ENCODE assay signal across 25 mouse cellular contexts in the genomic region with DNA sequence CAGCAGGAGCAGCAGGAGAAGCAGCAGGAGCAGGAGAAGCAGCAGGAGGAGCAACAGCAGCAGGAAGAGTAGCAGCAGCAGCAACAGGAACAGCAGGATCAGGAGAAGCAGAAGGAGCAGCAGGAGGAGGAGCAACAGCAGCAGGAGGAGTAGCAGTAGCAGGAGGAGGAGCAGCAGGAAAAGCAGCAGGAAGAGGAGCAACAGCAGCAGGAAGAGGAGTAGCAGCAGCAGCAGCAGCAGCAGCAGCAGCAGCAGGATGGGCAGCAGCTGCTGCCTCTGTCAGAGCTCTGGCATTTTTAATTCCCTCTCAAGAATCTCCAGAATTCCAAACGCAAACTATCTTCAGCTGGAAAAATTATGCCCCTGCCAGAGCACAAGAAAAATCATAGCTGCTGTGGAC.
DNase-seq lines count a peak whose midpoint lies in the region; ATAC-seq lines count a peak whose summit lies in the region.
"Had no signal": no experiment of that assay in that cellular context is flagged by ENCODE, and none has a peak within 500 bp of the region (broad histone marks: within the 10 kb centered on the region; RNA-seq: fewer than 3 reads in every experiment).

No protein-coding gene starts in this region.

- no peak for DNase-seq in hindbrain, embryonic 10.5 days (ENCODE audit: low spot score)
- no peak for DNase-seq in hindbrain, embryonic 14.5 days (ENCODE audit: low spot score)
- DNase-seq in lung, postnatal 10 days = peak; percentile 19
- no peak for DNase-seq in lung, adult 18-20 months
- DNase-seq in limb, embryonic 10.5 days (ENCODE audit: low spot score) = no peak
- DNase-seq in adrenal gland, postnatal 25 days = no peak
- DNase-seq: adrenal gland, postnatal 14 days; cerebellum, adult 8-10 months; gastrocnemius, postnatal 10 days; heart, adult 18-20 months; kidney, adult 11 months; left cerebral cortex, postnatal 4 days; liver, postnatal 0 days; retina, postnatal 1 day; right cerebral cortex, postnatal 25 days; spleen, adult 18-20 months; thymus, postnatal 14 days had no signal

- H3K9me3 ChIP-seq in hindbrain, embryonic 10.5 days = no peaks in the 10 kb centered on the region; the same call in 1 of the 2 replicates
- H3K9me3 ChIP-seq in hindbrain, embryonic 14.5 days (ENCODE audit: control insufficient read depth, low read length) = no peaks in the 10 kb centered on the region
- H3K9me3 ChIP-seq in limb, embryonic 10.5 days (replicated peaks) = no peaks in the 10 kb centered on the region
- H3K9me3 ChIP-seq: heart, embryonic 12.5 days; hindbrain, embryonic 12.5 days; neural tube, embryonic 13.5 days had no signal

- H3K9ac ChIP-seq in hindbrain, embryonic 14.5 days = no peak overlapping the region
- H3K9ac ChIP-seq: heart, embryonic 12.5 days; hindbrain, embryonic 12.5 days; liver, postnatal 0 days; neural tube, embryonic 13.5 days had no signal

- ATAC-seq in hindbrain, embryonic 14.5 days (ENCODE audit: low FRiP score) = no peak
- ATAC-seq in erythroid progenitor cell, adult 5-6 weeks (replicated peaks; ENCODE audit: low FRiP score, poor library complexity, severe bottlenecking) = no peak
- ATAC-seq: forebrain, embryonic 14.5 days; liver, postnatal 0 days; midbrain, embryonic 16.5 days had no signal

- no peaks in the 10 kb centered on the region for H3K36me3 ChIP-seq in hindbrain, embryonic 10.5 days
- H3K36me3 ChIP-seq in hindbrain, embryonic 14.5 days (replicated peaks; ENCODE audit: control insufficient read depth, insufficient read depth) = no peaks in the 10 kb centered on the region
- no peaks in the 10 kb centered on the region for H3K36me3 ChIP-seq in limb, embryonic 10.5 days
- H3K36me3 ChIP-seq: heart, embryonic 12.5 days; hindbrain, embryonic 12.5 days; neural tube, embryonic 13.5 days had no signal

- WGBS in hindbrain, embryonic 10.5 days = 84% methylated on average over 1 of the region's 1 CpGs
- 86% methylated on average over 1 of the region's 1 CpGs for WGBS in hindbrain, embryonic 14.5 days
- 95% methylated on average over 1 of the region's 1 CpGs for WGBS in limb, embryonic 10.5 days

- no peaks in the 10 kb centered on the region for H3K27me3 ChIP-seq in hindbrain, embryonic 10.5 days (ENCODE audit: insufficient read depth, poor library complexity, severe bottlenecking)
- no peaks in the 10 kb centered on the region for H3K27me3 ChIP-seq in hindbrain, embryonic 14.5 days (ENCODE audit: control insufficient read depth, insufficient read depth, low read length)
- no peaks in the 10 kb centered on the region for H3K27me3 ChIP-seq in limb, embryonic 10.5 days (ENCODE audit: low read depth, poor library complexity, severe bottlenecking)
- H3K27me3 ChIP-seq: neural tube, embryonic 13.5 days had no signal

- peaks cover 22% of the 10 kb centered on the region for H3K4me1 ChIP-seq in hindbrain, embryonic 10.5 days (replicated peaks)
- H3K4me1 ChIP-seq in hindbrain, embryonic 14.5 days (replicated peaks; ENCODE audit: control insufficient read depth, insufficient read depth, low read length) = peaks cover 9% of the 10 kb centered on the region
- peaks cover 12% of the 10 kb centered on the region; the same call in 1 of the 2 replicates for H3K4me1 ChIP-seq in limb, embryonic 10.5 days
- H3K4me1 ChIP-seq: heart, embryonic 12.5 days had no signal

- H3K4me2 ChIP-seq in hindbrain, embryonic 14.5 days (replicated peaks) = no peak overlapping the region
- H3K4me2 ChIP-seq: heart, embryonic 12.5 days; hindbrain, embryonic 12.5 days; liver, embryonic 11.5 days; neural tube, embryonic 13.5 days had no signal

- no peak overlapping the region for H3K4me3 ChIP-seq in hindbrain, embryonic 10.5 days
- H3K4me3 ChIP-seq in hindbrain, embryonic 14.5 days (replicated peaks; ENCODE audit: low read length) = no peak overlapping the region
- no peak overlapping the region for H3K4me3 ChIP-seq in limb, embryonic 10.5 days
- H3K4me3 ChIP-seq: heart, embryonic 12.5 days; hindbrain, embryonic 12.5 days; myocyte; neural tube, embryonic 13.5 days had no signal

- H3K27ac ChIP-seq in hindbrain, embryonic 10.5 days = 0 out of 2 replicates have a peak overlapping the region, but pooled peaks have one; percentile 40
- H3K27ac ChIP-seq in hindbrain, embryonic 14.5 days = no peak overlapping the region
- 0 out of 2 replicates have a peak overlapping the region, but pooled peaks have one; percentile 48 for H3K27ac ChIP-seq in limb, embryonic 10.5 days
- H3K27ac ChIP-seq: hindbrain, embryonic 12.5 days; neural tube, embryonic 13.5 days had no signal
